Comparison of ENCODE assay signal across 19 mouse cellular contexts in genomic region chr5:112265110-112265509, GRCm38 (mm10). TPM values are rescaled to one million over a fixed set of nuclear protein-coding genes. Genes with fewer than 3 reads are reported as not detected.
DNase-seq lines count a peak whose midpoint lies in the region; ATAC-seq and TF ChIP-seq lines count a peak whose summit lies in the region.
"Had no signal": no experiment of that assay in that cellular context is flagged by ENCODE, and none has a peak within 500 bp of the region (broad histone marks: within the 10 kb centered on the region; RNA-seq: fewer than 3 reads in every experiment).

No protein-coding gene starts in this region.

- 85% methylated on average over 5 of the region's 5 CpGs for WGBS in hindbrain, embryonic 10.5 days
- 90% methylated on average over 5 of the region's 5 CpGs for WGBS in hindbrain, embryonic 13.5 days
- WGBS in spleen, adult 2 months = 62% methylated on average over 5 of the region's 5 CpGs
- 87% methylated on average over 5 of the region's 5 CpGs for WGBS in limb, embryonic 12.5 days

- ATAC-seq in hindbrain, embryonic 13.5 days (ENCODE audit: low FRiP score) = no peak
- ATAC-seq in limb, embryonic 12.5 days (ENCODE audit: insufficient number of reproducible peaks, insufficient read depth, low FRiP score, low TSS enrichment, low read depth) = no peak
- ATAC-seq: Patski had no signal

- H3K9ac ChIP-seq in hindbrain, embryonic 13.5 days = no peak overlapping the region
- no peak overlapping the region for H3K9ac ChIP-seq in limb, embryonic 12.5 days (replicated peaks)
- H3K9ac ChIP-seq: embryonic facial prominence, embryonic 15.5 days; heart, embryonic 13.5 days; hindbrain, embryonic 15.5 days; neural tube, embryonic 15.5 days had no signal

- H3K36me3 ChIP-seq in hindbrain, embryonic 10.5 days = no peaks in the 10 kb centered on the region
- no peaks in the 10 kb centered on the region for H3K36me3 ChIP-seq in hindbrain, embryonic 13.5 days
- no peaks in the 10 kb centered on the region for H3K36me3 ChIP-seq in spleen, adult 2 months (ENCODE audit: control insufficient read depth, insufficient read depth, low read length)
- no peaks in the 10 kb centered on the region for H3K36me3 ChIP-seq in limb, embryonic 12.5 days
- no peaks in the 10 kb centered on the region for H3K36me3 ChIP-seq in splenic B cell, adult 2 months (ENCODE audit: control insufficient read depth, insufficient read depth, low read length, poor library complexity, severe bottlenecking)
- H3K36me3 ChIP-seq: embryonic facial prominence, embryonic 15.5 days; heart, embryonic 13.5 days; hindbrain, embryonic 15.5 days; neural tube, embryonic 15.5 days had no signal

- no peak overlapping the region for H3K4me3 ChIP-seq in hindbrain, embryonic 10.5 days
- no peak overlapping the region for H3K4me3 ChIP-seq in hindbrain, embryonic 13.5 days
- no peak overlapping the region for H3K4me3 ChIP-seq in spleen, adult 2 months (ENCODE audit: extremely low read depth, insufficient read depth, insufficient read length)
- no peak overlapping the region for H3K4me3 ChIP-seq in limb, embryonic 12.5 days (replicated peaks)
- H3K4me3 ChIP-seq: embryonic facial prominence, embryonic 15.5 days; heart, embryonic 13.5 days; hindbrain, embryonic 15.5 days; neural tube, embryonic 15.5 days had no signal

- no peak for TF ChIP-seq POLR2A in spleen, adult 2 months (IDR thresholded peaks at IDR 0.05; ENCODE audit: low read depth, low read length)

- no peak overlapping the region for H3K4me2 ChIP-seq in hindbrain, embryonic 13.5 days
- peak overlapping the region; percentile 49; the same call in 1 of the 2 replicates for H3K4me2 ChIP-seq in limb, embryonic 12.5 days
- H3K4me2 ChIP-seq: embryonic facial prominence, embryonic 15.5 days had no signal

- no peaks in the 10 kb centered on the region for H3K9me3 ChIP-seq in hindbrain, embryonic 10.5 days
- H3K9me3 ChIP-seq in hindbrain, embryonic 13.5 days = no peaks in the 10 kb centered on the region
- H3K9me3 ChIP-seq in limb, embryonic 12.5 days = no peaks in the 10 kb centered on the region
- H3K9me3 ChIP-seq: embryonic facial prominence, embryonic 15.5 days; heart, embryonic 13.5 days; hindbrain, embryonic 15.5 days; neural tube, embryonic 15.5 days had no signal

- peaks cover 19% of the 10 kb centered on the region for H3K4me1 ChIP-seq in hindbrain, embryonic 10.5 days (replicated peaks)
- H3K4me1 ChIP-seq in hindbrain, embryonic 13.5 days (replicated peaks) = peaks cover 5% of the 10 kb centered on the region
- peaks cover 23% of the 10 kb centered on the region; the same call in 1 of the 2 replicates for H3K4me1 ChIP-seq in spleen, adult 2 months (ENCODE audit: control insufficient read depth, insufficient read depth, insufficient read length)
- H3K4me1 ChIP-seq in limb, embryonic 12.5 days (replicated peaks) = peaks cover 10% of the 10 kb centered on the region
- H3K4me1 ChIP-seq: embryonic facial prominence, embryonic 15.5 days had no signal

- peak overlapping the region; percentile 51; the same call in 1 of the 2 replicates for H3K27ac ChIP-seq in hindbrain, embryonic 10.5 days
- no peak overlapping the region for H3K27ac ChIP-seq in hindbrain, embryonic 13.5 days
- peak overlapping the region; percentile 52 for H3K27ac ChIP-seq in spleen, adult 2 months (ENCODE audit: insufficient read depth, low read length)
- H3K27ac ChIP-seq in limb, embryonic 12.5 days = no peak overlapping the region
- H3K27ac ChIP-seq: heart, embryonic 13.5 days; hindbrain, embryonic 15.5 days; neural tube, embryonic 15.5 days had no signal

- TF ChIP-seq CTCF in spleen, adult 2 months (IDR thresholded peaks at IDR 0.05; ENCODE audit: extremely low read depth, insufficient read depth, insufficient read length, insufficient replicate concordance) = no peak

- H3K27me3 ChIP-seq in hindbrain, embryonic 10.5 days (ENCODE audit: insufficient read depth, poor library complexity, severe bottlenecking) = peaks cover 47% of the 10 kb centered on the region
- peaks cover 25% of the 10 kb centered on the region for H3K27me3 ChIP-seq in hindbrain, embryonic 13.5 days
- no peaks in the 10 kb centered on the region for H3K27me3 ChIP-seq in spleen, adult 2 months (ENCODE audit: control insufficient read depth, insufficient read depth, low read length)
- peaks cover 67% of the 10 kb centered on the region for H3K27me3 ChIP-seq in limb, embryonic 12.5 days
- H3K27me3 ChIP-seq in splenic B cell, adult 2 months (ENCODE audit: control insufficient read depth, insufficient read depth, low read length, poor library complexity, severe bottlenecking) = no peaks in the 10 kb centered on the region
- H3K27me3 ChIP-seq: hindbrain, embryonic 15.5 days; Patski had no signal

- no peak for DNase-seq in hindbrain, embryonic 10.5 days (ENCODE audit: low spot score)
- no peak for DNase-seq in spleen, adult 2 months (ENCODE audit: low read depth in 1 of 2, low spot score in 2 of 2)
- no peak for DNase-seq in spleen, postnatal 10 days (ENCODE audit: low spot score in 2 of 2)
- DNase-seq in splenic B cell, adult 2 months (ENCODE audit: low read depth, low spot score) = peak; percentile 42
- no peak for DNase-seq in left cerebral cortex, adult 9 months (ENCODE audit: low spot score in 2 of 2)
- no peak for DNase-seq in thymus, postnatal 25 days
- DNase-seq: adrenal gland, postnatal 10 days; cerebellum, adult 11 months; cerebellum, postnatal 14 days; kidney, adult 11 months; kidney, postnatal 25 days; lung, adult 2 months had no signal

RNA-seq across cellular contexts. Expression of gene Crybb1, which starts 9.5 kb away (rescaled TPM):
- polyA plus RNA-seq in hindbrain, embryonic 10.5 days (2016; fragmentation: Nextera tagmentation; extraction: Ambion mirVana) = 0.19 and 0.42 TPM in 2 replicates
- 5.2 and 5.5 TPM in 2 replicates for polyA plus RNA-seq in hindbrain, embryonic 13.5 days (2015; fragmentation: Nextera tagmentation; extraction: Ambion mirVana)
- 0.25 and 0.46 TPM in 2 replicates for polyA plus RNA-seq in spleen, adult 2 months (2012; rRNA removed)
- polyA plus RNA-seq in limb, embryonic 12.5 days (2016; fragmentation: Nextera tagmentation; extraction: Ambion mirVana) = 0.28 and 0.67 TPM in 2 replicates
- polyA plus RNA-seq: Patski had no signal

RNA-seq across cellular contexts. Expression of gene Tpst2, which starts 11.4 kb away (rescaled TPM):
- 37.2 and 40.9 TPM in 2 replicates for polyA plus RNA-seq in hindbrain, embryonic 10.5 days (2016; fragmentation: Nextera tagmentation; extraction: Ambion mirVana)
- 26.9 and 30.0 TPM in 2 replicates for polyA plus RNA-seq in hindbrain, embryonic 13.5 days (2015; fragmentation: Nextera tagmentation; extraction: Ambion mirVana)
- polyA plus RNA-seq in spleen, adult 2 months (2012; rRNA removed) = 102 and 108 TPM in 2 replicates
- polyA plus RNA-seq in limb, embryonic 12.5 days (2016; fragmentation: Nextera tagmentation; extraction: Ambion mirVana) = 34.3 and 35.9 TPM in 2 replicates

RNA-seq across cellular contexts. Expression of gene Cryba4, which starts 12.8 kb away (rescaled TPM):
- polyA plus RNA-seq in hindbrain, embryonic 10.5 days (2016; fragmentation: Nextera tagmentation; extraction: Ambion mirVana) = 0.35 and 1.4 TPM in 2 replicates
- 1.9 and 3.3 TPM in 2 replicates for polyA plus RNA-seq in hindbrain, embryonic 13.5 days (2015; fragmentation: Nextera tagmentation; extraction: Ambion mirVana)
- polyA plus RNA-seq in spleen, adult 2 months (2012; rRNA removed) = 1.5 and 2.6 TPM in 2 replicates
- 0.59 and 0.64 TPM in 2 replicates for polyA plus RNA-seq in limb, embryonic 12.5 days (2016; fragmentation: Nextera tagmentation; extraction: Ambion mirVana)
- polyA plus RNA-seq: Patski had no signal

Comparison
In these comparisons a context has a peak if more than half of its experiments do, and no peak if none do; other contexts are left out.
1. H3K27ac ChIP-seq: peak in hindbrain, embryonic 10.5 days (single experiment) and spleen, adult 2 months (single experiment); none in hindbrain, embryonic 13.5 days (single experiment) and limb, embryonic 12.5 days (single experiment).